Mouse (Mus musculus) heart, adult 11 months (tissue): ENCODE results near the gene Cyp4b1.
"Not testable (repeated sequence)": the region's sequence is repeated elsewhere in the genome, so short reads cannot be mapped to it uniquely, and the experiment has no call there.

Source experiments
- DNase-seq: peaks from one replicate; pipeline ENCODE4 v3.0.0; 2022

The Cyp4b1 gene

DNA sequence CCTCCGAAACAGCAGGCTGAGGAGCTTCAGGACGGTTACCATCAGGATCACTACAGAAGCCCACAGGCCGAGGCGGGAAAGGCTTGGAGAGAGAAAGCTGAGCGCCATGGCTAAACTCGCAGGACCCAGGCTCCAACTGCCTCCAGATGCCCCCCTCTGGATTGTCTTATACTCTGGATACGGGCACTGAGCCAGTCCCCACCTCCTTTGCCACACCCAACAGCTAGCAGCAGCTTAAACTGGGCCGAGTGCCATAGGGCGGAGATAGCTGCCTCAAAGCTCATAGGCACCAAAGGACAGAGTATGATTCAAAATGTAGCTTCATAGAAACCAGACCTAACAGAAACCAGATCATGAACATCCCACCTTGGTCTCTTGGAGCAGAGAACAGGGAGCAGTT is at the start of gene Cyp4b1:
Gene Cyp4b1 (minus strand): TSS at position 144 of the 400 bp plus-strand sequence.
- peak; percentile 99 for DNase-seq

DNA sequence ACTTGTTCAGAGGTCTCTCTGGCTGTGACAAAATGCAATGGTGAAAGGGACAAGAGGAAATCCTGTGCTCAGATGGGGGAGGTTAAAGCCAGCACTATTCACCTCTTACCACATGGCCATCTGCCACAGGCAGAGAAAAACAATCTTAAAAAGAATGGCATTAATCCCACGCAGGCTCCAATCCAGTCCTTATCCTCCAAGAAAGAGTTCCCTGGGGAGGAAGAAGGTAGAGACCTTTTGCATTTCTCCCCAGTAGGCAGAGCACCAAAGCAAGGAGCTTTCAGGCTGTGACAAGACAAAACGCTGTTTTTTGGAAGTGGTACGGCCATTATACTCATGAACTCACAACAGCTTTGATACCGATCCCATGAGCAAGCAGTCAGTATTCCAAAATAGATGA is 38.8 kb upstream of the Cyp4b1 start:
- DNase-seq = peak; percentile 95

DNA sequence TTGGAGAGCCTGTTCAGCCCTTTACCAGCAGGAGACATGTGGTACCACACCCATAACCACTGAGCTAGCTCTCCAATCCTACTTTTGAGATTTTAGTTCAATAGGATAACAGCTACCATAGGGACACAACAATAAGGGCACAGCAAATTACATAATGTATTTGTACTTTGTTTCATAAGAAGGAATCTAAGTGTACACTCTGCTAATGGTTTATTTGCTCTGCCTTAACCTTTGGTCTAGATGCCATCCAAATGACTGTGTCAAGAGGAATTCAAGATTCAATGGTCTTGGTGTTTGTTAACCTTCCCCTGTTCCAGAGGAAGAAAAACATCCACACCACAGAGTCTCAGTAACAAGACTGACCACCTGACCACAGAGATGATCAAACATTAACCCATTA is 11.7 kb upstream of the Cyp4b1 start:
- peak; percentile 41 for DNase-seq

DNA sequence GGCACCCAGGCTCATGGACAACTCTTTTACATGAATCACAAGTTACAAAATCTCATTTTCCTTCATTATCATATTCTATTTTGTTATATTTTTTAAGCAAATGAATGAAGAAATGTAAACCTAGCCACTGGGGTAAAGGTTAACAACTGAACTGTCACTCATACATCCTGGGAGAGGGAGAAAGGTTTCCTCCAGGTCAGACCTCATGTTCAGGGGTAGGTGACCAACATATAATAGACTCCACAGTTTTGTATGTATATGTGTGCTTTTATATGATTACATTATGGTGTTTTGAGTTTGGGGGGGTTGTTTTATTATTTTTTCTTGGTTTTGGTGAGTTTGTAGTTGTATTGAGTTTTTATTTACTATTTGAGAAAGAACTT is 10.3 kb upstream of the Cyp4b1 start:
- DNase-seq = no peak

DNA sequence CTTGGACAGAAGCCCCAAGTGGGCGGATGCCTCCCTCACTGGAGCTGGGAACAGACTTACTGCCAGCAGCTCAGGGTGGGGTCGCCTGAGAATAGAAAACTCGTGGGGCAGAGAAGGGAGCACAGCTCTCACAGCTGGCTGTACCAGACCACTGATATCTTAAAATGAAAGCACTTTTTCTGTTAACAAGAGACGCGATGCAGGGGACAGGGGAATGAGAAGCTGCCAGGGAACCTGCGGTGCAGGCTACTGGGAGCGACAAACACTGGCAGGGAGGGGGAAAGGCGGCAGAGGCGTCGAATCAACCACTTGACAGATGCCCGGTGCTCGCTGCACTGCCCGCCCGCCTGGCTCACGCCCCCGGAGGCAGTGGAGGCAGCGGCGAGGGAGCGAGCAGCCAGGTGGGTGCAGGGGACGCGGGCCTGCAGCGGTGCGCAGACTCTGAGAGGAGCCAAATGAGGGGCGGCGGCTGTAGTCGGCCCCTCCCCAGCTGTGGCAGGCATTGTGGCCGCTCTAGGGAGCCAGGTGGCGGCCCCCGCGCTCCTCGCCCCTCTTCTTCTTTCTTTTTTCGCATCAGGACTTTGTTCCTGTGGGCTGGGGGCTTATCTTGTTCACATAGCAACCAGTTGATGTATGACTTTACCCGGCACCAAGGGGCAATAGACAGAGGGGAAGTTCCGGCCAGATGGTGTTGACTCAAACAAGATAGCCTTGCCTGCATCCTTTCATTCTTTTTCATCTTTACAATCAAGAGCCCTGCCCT is 9.8 kb upstream of the Cyp4b1 start:
- DNase-seq = peak; percentile 98

DNA sequence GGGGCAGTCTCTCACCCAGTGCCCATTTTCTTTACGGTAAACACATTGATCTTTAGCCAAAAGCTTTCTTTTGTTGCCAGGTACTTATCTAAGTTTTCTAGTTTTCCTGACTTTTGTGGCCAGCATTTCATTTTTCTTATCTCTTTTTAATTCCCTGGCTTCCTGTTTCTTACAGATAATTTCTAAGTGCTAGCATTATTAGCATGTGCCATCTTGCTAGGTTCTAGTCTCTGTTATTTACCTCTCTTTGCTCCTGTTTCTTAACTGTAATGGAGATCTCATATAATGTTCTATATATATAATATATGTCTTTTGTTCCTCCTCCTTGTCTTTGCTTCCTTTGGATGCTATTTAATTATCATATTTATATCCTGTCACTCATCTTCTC is 9.0 kb upstream of the Cyp4b1 start:
- DNase-seq = not testable (repeated sequence)

DNA sequence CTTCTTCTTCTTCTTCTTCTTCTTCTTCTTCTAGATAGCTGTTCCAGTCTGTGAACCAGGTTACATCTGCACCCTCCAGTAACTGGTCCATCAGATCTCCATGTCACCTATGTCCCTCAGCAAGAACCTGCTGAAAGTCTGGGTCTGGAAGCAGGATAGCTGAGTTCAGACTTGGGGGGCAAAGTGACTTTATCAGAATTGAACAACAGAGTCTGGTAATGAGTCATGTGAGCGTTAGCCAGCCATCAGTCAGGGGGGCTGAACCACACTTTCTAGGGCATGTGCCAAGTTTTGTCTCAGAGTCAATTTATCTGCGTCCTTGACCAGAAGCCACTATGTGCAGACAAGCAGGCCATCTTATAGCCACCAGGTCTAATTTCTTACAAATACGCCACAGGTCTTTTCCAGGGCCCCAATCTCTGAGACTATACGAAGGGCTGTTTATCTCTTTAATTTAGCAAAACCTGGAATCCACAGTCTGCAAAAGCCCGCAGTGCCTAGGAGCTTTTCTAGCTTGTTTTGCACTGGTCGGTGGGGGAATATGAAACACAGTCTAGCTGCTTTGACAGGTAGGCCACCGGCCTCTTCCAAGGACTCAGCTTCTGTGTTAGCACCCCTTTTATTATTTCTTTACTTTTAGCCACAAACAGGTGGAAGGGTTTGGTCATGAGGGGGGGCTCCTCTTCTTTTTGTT is 8.5 kb upstream of the Cyp4b1 start:
- DNase-seq = peak; percentile 87

DNA sequence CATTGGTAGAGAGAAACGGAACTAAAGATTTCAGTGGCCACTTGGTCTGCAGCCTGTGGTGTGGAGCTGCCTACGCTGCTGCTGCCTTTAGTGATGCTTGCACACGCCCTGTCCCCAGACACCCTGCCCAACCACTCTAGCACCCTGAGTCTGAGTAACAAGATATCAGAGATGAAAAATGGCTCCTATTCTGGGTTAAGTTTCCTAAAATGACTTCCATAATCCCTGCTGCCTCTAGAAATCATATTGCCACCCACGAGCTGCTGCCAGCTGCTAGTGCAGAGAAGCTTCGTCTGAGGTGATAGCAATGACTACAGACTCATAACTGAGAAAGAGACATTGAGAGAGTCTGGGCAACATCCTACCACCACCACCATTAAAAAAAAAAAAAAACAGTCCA is 3.3 kb upstream of the Cyp4b1 start:
- DNase-seq = peak; percentile 75

DNA sequence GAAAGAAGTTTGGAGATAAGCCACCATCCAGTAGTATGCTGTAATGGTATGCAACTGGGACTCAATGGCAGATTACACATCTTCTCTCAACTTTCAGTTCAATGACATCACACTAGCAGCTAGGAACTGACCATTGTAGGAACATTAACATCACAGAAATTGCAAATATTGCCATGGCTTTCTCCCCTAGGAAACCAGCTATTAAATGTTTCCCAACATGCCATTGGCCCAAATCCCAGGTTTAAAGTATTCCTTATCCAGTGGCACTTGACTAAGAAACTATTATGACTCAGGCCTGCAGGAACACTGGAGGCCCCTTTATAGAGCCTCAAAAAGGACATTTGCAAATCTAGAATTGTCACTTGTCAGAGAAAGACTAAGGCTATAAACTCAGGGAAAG is 1.8 kb upstream of the Cyp4b1 start:
- DNase-seq = peak; percentile 89

DNA sequence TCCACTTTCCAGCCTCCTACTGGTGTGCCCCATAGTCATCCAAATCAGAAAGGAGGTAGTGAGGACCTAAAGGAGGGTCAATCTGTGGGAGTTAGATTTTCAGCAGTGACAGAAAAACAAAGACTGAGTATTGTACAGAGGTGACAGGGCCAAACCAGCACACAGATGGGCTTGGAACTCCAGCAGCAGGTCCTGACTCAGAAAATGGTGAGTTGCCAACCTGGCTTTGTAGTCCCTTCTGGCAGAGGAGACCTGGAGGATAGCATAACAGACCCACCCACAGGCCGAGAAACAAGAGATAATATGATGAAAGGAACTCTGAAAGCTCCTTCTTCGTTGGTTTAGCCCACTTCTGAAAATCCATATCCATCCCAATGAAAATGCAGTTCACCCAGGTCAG is 1.2 kb upstream of the Cyp4b1 start:
- peak; percentile 93 for DNase-seq

DNA sequence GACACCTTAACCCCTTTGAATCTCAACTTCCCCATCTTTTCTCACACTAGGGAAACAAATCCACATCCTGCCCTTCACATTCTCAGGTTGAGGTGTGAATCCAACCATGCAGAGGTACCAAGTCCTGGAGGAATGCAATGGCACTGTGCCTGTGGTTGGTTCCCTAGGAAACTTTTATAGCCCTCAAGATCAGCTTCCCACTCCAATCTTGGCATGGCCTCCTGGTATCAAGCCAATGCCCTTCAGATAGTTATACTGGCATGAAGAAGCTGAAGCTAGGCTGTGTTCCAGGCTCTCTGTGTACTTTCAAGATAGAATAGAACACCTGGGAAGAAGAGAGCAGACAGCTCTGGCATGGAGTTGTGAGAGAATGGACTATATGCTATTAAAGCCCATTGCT is 2.2 kb downstream of the Cyp4b1 start:
- peak; percentile 94 for DNase-seq

DNA sequence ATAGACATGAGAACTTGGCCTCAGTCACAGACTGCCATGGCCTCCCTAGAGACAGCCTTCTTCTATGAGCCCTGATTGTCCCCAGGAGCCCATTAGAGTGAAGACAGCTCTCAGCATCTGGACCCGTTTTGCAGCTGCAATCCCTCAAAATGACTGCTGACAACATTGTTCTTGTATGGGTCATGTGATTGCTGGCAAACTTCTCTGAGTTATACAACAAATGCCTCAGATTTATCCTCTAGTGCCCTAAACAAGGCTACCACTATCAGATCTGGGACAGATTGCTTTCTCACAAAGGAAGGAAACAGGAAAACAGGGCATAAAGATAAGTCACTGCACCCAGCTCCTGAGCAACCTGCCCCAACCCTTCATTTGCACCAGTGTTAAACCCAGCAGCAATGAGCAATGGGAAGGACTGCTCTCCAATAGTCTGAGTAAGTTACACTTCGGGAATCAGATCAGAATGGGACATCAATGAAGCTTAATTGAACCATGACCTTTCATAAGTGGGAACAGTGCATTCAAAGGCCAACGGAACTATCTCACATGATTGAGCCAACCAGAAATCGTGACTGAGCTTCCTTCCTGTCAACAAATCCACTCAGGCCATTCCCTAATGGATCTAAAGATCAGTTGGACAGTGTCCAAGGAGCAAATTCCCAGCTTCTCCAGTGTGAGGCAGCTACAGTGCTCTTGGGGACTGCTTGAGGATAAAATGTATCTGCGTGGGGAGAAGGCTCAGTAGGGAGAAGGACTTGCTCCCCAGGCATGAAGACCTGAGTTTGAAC is 4.4 kb downstream of the Cyp4b1 start:
- DNase-seq = peak; percentile 97

DNA sequence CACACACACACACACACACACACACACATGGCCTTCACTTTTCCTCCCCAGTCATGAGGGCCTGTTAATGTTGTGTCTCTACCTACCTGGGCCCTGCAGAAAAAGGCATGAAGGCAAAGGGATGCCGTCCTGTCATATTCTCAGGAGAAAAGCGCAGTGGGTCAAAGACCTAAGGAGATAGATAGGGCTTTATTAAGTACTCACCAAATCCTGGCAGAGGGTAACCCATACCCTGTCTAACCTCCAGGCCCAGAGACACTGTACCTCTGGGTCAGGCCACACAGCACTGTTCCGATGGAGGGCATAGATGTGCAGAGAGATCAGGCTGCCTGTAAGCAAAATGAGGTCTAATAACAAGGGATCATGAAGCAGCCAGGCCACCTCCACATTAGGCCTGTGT is 22.0 kb downstream of the Cyp4b1 start:
- DNase-seq = peak; percentile 76

DNA sequence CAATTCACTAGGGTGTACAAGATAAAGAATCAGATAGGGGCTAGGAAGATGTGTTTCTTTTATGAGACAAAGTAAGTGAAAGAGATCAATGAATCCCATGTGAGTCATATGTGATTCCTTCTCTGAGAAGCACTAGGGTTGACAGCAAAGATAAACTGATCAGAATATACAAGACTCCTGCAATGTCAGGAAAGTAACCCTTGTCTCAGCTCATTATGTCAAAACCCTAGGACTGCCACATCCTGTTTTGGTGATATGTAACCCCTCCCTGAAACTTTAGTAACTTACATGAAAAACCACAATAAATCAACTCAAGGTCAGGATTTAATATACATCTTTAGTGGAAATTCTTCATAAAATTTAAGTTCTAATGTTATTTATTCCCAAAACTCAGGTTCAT is 33.5 kb downstream of the Cyp4b1 start:
- no peak for DNase-seq

DNA sequence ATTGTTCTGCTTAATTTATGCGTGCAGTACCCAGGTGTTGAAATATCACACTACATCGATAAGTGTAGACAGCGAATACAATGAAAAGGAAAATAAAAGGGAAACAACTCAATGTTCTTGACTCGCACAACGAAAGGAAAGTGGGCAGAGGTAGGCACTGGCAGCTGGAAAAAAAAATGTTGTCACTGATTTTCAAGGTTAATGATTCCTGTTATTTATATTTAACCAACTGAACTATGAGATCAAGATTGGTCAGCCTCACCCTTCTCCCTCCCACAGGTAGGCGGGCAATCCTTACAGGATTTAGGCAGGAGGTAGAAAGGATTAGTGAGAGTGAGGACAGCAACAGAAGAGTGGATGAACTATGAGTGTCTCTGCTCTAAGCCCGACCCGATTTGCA is 46.9 kb downstream of the Cyp4b1 start, which contains the start of gene Cyp4a32:
Gene Cyp4a32 (plus strand): TSS at position 359 of the 400 bp plus-strand sequence.
- DNase-seq = not testable (repeated sequence)

DNA sequence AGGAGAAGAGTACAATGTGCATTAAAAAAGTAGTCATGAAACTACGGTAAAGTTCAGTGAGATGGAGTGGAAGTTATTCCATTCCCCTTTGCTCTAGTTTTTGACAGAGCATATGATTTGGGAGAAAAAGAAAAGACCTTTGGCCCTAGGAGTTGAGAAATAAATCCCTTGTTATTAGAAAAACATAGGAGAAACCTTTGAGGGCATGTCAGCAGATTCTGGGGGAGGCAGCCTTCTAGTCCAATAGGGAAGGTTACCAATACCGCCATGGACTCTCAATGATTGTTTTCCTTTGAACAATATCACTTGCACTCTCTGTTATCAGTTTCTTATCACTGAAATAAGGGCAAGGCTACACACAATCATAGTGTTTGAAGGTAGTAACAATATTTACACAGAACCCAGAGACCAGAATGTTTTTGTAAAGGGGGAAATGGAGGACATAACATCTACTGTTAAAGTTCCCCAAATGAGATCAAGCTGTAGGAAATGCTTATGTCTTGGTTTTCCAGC is 50.6 kb downstream of the Cyp4b1 start:
- no peak for DNase-seq

DNA sequence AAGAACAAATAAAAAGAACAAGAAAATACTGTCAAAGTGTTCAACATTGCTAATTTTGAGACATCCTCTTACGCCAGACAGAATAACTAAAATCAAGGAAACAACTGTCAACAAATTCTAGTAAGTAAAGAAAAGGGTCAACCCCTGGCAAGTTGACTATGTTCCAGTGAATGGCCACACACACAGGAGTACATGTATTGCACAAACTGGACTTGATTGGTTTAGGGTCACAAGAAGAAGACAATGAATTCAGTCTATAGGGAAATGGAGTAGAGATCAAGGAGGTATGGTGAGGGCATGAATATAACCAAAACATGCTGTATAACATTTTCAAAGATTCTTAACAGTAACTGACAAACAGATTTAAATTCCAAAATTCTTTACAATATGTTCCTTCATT is 51.2 kb downstream of the Cyp4b1 start:
- DNase-seq = no peak

DNA sequence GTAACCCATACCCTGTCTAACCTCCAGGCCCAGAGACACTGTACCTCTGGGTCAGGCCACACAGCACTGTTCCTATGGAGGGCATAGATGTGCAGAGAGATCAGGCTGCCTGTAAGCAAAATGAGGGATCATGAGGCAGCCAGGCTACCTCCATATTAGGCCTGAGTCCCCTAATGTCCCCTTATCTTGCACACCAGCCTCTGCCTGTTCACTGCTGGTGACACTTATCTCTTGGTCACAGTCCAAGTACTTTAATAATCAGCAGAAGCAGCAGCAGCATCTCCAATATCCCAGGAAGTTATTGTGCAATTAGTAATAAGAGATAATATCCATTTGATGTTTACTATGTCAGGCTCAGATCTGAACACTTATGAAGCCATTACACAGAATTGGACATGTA is 64.5 kb downstream of the Cyp4b1 start:
- DNase-seq = no peak

DNA sequence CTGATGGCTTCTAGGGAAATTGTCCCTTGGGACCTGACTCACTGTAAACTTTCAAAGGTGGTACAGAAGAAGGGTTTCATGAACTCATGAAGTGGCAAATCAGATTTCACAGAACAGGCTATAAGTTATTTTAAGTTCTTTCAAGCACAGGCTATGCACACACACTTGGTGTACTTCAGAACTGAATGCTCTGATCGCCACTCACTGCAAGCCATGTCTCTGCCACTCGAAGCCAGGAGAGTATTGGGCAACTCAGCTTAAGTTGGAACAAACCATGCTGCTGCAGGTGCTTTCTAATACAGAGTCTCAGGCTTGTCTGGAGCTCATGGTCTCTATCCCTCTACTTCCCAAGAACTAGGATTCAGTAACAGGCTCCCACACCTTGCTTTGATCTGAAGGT is 71.7 kb downstream of the Cyp4b1 start:
- no peak for DNase-seq

DNA sequence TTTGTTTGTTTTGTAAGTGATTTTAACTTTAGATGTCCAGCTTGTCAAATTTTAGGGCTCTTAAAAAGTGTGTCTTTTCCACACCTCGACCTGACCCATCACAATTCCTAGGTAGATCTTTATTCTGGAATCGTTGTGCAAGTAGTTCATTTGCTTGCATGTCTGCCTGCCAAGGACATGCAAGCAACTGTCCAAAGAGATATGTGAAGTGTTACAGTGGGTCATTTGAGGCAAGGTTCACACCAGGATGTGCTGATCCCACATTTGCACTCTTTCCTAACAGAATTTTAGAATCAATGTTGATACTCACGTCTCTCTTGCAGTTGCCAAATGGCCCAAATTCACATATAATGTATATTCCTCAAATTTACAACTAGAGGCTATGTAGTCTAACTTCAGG is 72.3 kb downstream of the Cyp4b1 start:
- no peak for DNase-seq
